Mouse (Mus musculus): Measurements from ENCODE around the gene Dst.

DNA sequence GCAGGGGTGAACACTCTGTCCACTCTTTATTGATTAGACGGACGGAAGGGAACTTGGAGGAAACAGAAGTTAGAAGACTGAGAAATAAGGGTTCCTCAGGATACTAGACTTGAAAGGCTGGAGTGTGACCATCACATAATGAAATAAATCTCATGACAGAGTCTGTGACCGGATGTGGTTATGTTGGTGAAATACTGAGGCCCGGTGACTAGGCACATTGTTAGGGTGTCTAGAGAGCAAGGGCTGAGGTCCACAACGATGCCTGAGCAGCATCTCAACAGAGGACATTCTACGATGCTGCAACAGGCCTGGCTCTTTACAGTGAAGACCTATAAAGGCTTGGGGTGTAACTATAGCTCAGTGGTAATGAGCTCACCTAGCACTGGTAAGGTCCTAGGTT lies 9.7 kb upstream of the Dst start:
- TF ChIP-seq CTCF (IDR thresholded peaks at IDR 0.05; ENCODE audit: low read depth) (no peak), EP300 (IDR thresholded peaks at IDR 0.05; ENCODE audit: low read depth) (no peak)

Data from heart, postnatal 0 days (tissue).